Mouse (Mus musculus) lung, embryonic 14.5 days (tissue): ENCODE data around the gene Susd1. TPM values are rescaled to one million over a fixed set of nuclear protein-coding genes. Genes with fewer than 3 reads are reported as not detected.
A peak's percentile ranks its signal among the peaks of the same experiment; 100 is the strongest.

Source experiments
- ATAC-seq: fragments of 200-750 bp; cut with Nextera tagmentation; 2 replicates; pipeline ENCODE4 v1.8.0; 2017; ENCODE audit warnings: mild to moderate bottlenecking, moderate TSS enrichment, moderate library complexity; ENCODE audit not compliant: insufficient read depth
- DNase-seq: peaks from one replicate; pipeline ENCODE4 v3.0.0-alpha.2; 2015
- H3K27ac ChIP-seq: fragments of 300-500 bp; sonication (generic); 2 replicates; pipeline ENCODE4 v1.5.1; 2014; ENCODE audit warnings: low read depth, mild to moderate bottlenecking, moderate library complexity
- H3K27me3 ChIP-seq: fragments of 300-500 bp; sonication (generic); 2 replicates; pipeline ENCODE4 v1.6.1; 2014; ENCODE audit warnings: low read length, control low read depth; ENCODE audit not compliant: insufficient read depth
- H3K36me3 ChIP-seq: fragments of 300-500 bp; sonication (generic); 2 replicates; pipeline ENCODE4 v1.6.1; 2014; ENCODE audit warnings: control low read depth; ENCODE audit not compliant: insufficient read depth
- H3K4me1 ChIP-seq: fragments of 300-500 bp; sonication (generic); 2 replicates; pipeline ENCODE4 v1.6.1; 2014; ENCODE audit warnings: antibody characterized with exemption, control low read depth; ENCODE audit not compliant: insufficient read depth
- H3K4me2 ChIP-seq: fragments of 300-500 bp; sonication (generic); 2 replicates; pipeline ENCODE4 v1.6.1; 2014; ENCODE audit warnings: mild to moderate bottlenecking
- H3K4me3 ChIP-seq: fragments of 300-500 bp; sonication (generic); 2 replicates; pipeline ENCODE4 v1.5.1; 2014; ENCODE audit warnings: low read depth, low read length
- H3K9ac ChIP-seq: fragments of 300-500 bp; sonication (generic); 2 replicates; pipeline ENCODE4 v1.6.1; 2014
- H3K9me3 ChIP-seq: fragments of 300-500 bp; sonication (generic); 2 replicates; pipeline ENCODE4 v1.6.1; 2016; ENCODE audit warnings: low read depth, low read length, control low read depth
- CTCF ChIP-seq: IDR thresholded peaks from 2 replicates; pipeline ENCODE4 v1.5.1; 2016; ENCODE audit warnings: antibody characterized with exemption, low read depth
- WGBS: fragments of 180-500 bp; shearing (Covaris S2); extraction: QIAGEN DNeasy Blood & Tissue Kit; methylation state at CpG from one replicate; pipeline ENCODE4 v1.1.7; 2014; 5-methylcytosine and 5-hydroxymethylcytosine counted together
- polyA plus RNA-seq: library from polyadenylated mRNA; unstranded; fragments of >200 nt; fragmentation: Nextera tagmentation; extraction: Ambion mirVana; gene quantifications from 2 replicates; pipeline ENCODE4 v1.2.1, GENCODE M21; 2014

The Susd1 gene
- polyA plus RNA-seq, 1 experiment from 2014 or later, result 5.1 TPM

DNA sequence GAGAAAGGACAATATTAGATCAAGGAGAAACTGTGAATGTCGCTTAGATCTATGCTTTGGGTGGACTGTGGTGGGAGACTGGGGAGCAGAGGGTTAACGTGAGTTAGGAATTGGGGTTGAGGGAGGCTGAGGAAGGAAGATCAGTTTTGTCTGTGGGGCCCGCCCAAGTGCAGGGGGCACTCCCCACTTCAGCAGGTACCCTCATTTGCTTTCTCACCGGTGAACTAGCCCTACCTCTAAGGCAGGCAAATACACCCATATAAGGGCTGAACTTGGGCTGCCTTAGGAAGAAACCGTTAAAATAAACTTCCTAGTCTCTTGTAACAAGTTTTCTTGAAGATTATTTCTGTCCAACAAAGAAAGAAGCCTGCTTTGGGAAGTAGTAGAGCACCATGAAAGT is 608 bp upstream of the Susd1 start:
- Histone ChIP-seq H3K9me3 (no peaks in the 10 kb centered on the region; the same call in 1 of the 2 replicates), H3K4me1 (no peaks in the 10 kb centered on the region), H3K27me3 (no peaks in the 10 kb centered on the region), H3K36me3 (no peaks in the 10 kb centered on the region), H3K27ac (peak overlapping the region; percentile 87; the same call in 1 of the 2 replicates), H3K4me3 (peak overlapping the region; percentile 66; the same call in 1 of the 2 replicates), H3K4me2 (peak overlapping the region; percentile 99), H3K9ac (no peak overlapping the region)
- DNase-seq (no peak), ATAC-seq (no peak)
- WGBS, result 21% methylated on average over 5 of the region's 5 CpGs
- no peak for TF ChIP-seq CTCF

DNA sequence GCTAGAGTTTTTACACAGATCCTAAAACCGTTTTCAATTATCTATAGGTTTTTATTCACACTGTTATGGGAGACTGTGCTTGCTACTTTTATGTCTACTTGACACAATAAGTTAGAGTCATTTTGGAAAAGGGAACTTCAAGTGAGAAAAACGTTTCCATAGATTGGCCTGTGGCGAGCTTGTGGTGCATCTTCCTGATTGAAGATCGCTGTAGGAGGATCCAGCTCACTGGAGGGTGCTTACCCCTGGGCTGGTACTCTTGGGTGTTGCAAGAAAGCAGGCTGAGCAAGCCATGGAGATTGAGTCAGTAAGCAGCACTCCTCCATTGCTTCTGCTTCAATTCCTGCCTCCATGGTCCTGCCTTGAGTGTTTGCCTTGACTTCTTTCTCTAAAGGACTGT is 2.5 kb downstream of the Susd1 start:
- Histone ChIP-seq H3K4me2 (no peak overlapping the region), H3K36me3 (no peaks in the 10 kb centered on the region), H3K27ac (no peak overlapping the region), H3K4me3 (no peak overlapping the region), H3K9ac (no peak overlapping the region), H3K4me1 (no peaks in the 10 kb centered on the region), H3K9me3 (no peaks in the 10 kb centered on the region; the same call in 1 of the 2 replicates), H3K27me3 (no peaks in the 10 kb centered on the region)
- no peak for TF ChIP-seq CTCF
- DNase-seq, result no peak
- ATAC-seq, result no peak
- WGBS, result 83% methylated on average over 4 of the region's 4 CpGs

DNA sequence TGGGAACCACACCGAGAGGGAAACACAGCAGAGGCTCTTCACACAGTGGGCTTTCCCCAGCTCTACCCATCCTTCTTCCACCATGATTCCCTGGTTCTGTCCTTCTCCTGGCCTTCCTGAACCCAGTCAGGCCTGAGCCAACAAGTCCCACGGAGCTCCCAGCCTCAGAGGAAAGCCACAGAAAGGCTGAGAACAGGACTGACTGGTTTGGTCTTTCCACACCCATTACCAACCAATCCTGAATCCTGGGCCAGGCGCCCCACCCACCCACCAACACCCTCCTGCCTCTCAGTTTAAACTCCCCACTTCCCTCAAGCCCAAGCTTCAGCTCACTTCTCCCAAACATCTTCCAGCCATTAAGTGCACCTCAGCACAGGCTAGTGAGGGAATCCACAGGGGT is 4.4 kb downstream of the Susd1 start:
- no peak for TF ChIP-seq CTCF
- H3K4me1 ChIP-seq, result no peaks in the 10 kb centered on the region
- DNase-seq (peak; percentile 60), ATAC-seq (peak; percentile 46; the same call in 1 of the 2 replicates)
- peak overlapping the region; percentile 63; the same call in 1 of the 2 replicates for H3K27ac ChIP-seq
- no peaks in the 10 kb centered on the region; the same call in 1 of the 2 replicates for H3K9me3 ChIP-seq
- no peak overlapping the region for H3K9ac ChIP-seq
- H3K36me3 ChIP-seq, result no peaks in the 10 kb centered on the region
- H3K4me3 ChIP-seq, result no peak overlapping the region
- H3K27me3 ChIP-seq, result no peaks in the 10 kb centered on the region
- WGBS, result 53% methylated on average over 3 of the region's 3 CpGs
- H3K4me2 ChIP-seq, result no peak overlapping the region

DNA sequence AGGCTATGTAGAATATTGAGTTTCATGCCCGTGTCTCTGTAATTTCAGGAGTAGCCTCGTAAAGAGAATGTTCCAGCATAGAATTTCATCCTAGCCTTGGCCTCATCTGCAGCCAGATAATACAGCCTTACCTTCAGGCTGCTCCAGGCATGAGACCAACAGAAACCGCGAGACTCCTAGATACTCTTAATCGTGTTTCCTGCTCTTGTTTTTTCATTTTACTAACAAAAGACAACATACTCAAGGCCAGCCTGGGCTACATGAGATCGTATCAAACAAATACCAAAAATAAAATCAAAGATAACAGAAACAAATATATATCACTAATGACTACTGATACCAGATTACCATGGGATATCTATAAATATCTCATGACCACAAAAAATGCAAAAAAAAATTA is 9.3 kb downstream of the Susd1 start:
- TF ChIP-seq CTCF, result no peak
- no peak for DNase-seq
- Histone ChIP-seq H3K27ac (no peak overlapping the region), H3K4me3 (no peak overlapping the region), H3K36me3 (no peaks in the 10 kb centered on the region), H3K27me3 (no peaks in the 10 kb centered on the region), H3K4me1 (no peaks in the 10 kb centered on the region), H3K9me3 (no peaks in the 10 kb centered on the region), H3K4me2 (no peak overlapping the region), H3K9ac (no peak overlapping the region)
- 80% methylated on average over 6 of the region's 6 CpGs for WGBS
- no peak for ATAC-seq

DNA sequence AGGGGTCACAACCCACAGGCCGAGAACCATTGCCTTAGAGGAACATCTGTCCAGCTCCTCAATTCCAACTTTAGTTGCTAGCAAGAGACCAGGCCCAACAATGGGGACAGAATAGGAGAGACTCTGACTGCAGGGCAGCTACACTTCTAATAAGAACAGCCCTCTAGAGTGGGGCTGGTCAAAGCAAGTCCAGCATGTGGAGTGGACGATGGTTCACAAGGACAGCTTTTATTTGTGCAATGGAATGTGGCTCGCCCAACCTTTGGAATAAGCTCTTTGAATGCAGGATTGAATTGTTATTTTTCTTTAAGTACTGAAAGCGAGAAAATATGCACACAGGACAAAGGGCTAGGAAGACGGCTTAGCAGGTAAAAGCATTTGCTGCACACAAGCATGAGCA is 12.0 kb downstream of the Susd1 start:
- Histone ChIP-seq H3K9ac (no peak overlapping the region), H3K4me3 (no peak overlapping the region), H3K27me3 (no peaks in the 10 kb centered on the region), H3K4me1 (0 out of 2 replicates have a peak, but pooled peaks cover 5% of the 10 kb centered on the region), H3K4me2 (no peak overlapping the region), H3K27ac (no peak overlapping the region), H3K36me3 (no peaks in the 10 kb centered on the region), H3K9me3 (no peaks in the 10 kb centered on the region)
- TF ChIP-seq CTCF, result no peak
- ATAC-seq (no peak), DNase-seq (no peak)
- WGBS, result 72% methylated on average over 5 of the region's 5 CpGs

DNA sequence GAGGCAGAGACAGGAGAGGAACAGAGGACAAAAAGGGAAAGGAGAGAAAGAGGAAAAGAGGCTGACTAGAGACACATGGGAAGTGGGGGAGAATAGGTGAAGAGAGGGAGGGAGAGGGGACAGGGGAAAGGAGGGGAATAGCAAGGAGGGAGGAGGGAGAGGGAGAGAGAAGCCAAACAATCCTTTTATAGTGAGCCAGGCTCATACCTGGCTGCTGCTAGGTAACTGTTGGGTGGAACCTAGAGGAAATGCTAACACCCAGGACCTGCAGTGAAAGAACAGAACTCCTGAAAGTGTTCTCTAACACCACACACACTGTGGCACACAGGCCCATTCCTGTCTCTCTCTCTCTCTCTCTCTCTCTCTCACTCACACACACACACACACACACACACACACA is 15.6 kb downstream of the Susd1 start:
- H3K36me3 ChIP-seq, result no peaks in the 10 kb centered on the region
- ATAC-seq, result no peak
- H3K27me3 ChIP-seq, result no peaks in the 10 kb centered on the region
- peaks cover 5% of the 10 kb centered on the region; the same call in 1 of the 2 replicates for H3K4me1 ChIP-seq
- no peak overlapping the region for H3K9ac ChIP-seq
- no peak for TF ChIP-seq CTCF
- no peaks in the 10 kb centered on the region for H3K9me3 ChIP-seq
- peak overlapping the region; percentile 84 for H3K27ac ChIP-seq
- H3K4me3 ChIP-seq, result no peak overlapping the region
- DNase-seq, result no peak
- H3K4me2 ChIP-seq, result no peak overlapping the region

DNA sequence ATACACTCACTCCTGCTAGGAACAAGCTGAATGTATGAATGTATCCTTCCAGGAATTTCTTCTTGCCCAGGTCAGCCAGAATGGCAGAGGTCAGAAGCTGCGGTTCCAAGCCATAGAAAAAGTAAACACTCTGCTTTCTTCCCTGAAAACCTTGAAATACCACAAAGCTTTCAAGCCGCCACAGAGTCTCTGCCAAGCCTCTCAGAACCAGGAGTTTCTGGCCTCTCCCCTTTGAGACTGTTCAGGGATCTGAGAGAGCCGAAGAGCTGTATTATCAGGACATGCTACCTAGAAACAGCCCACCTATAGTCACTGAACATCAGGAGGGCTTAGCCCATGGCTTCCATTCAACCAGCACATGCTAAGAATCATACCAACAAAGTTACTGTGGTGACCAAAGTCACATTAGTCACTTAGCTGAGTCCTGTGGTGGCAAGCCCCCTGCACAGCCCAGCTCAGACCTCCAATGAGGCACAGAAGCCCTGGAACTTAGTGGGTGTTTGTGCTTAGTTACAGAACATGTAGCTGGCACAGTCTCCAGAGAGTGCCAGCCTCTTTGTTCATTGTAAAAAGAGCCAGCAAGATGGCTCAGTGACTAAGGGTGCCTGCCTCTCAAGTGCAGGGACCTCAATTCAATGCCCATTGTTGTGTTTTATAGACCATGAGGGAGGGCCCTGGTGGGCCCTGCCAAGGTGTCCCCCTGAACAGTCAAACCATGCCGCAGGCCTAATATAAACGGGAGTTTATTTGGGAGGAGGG is 16.2 kb downstream of the Susd1 start:
- Histone ChIP-seq H3K9me3 (no peaks in the 10 kb centered on the region), H3K4me2 (no peak overlapping the region), H3K4me1 (peaks cover 5% of the 10 kb centered on the region; the same call in 1 of the 2 replicates), H3K27me3 (no peaks in the 10 kb centered on the region), H3K27ac (peak overlapping the region; percentile 84), H3K4me3 (no peak overlapping the region), H3K36me3 (no peaks in the 10 kb centered on the region), H3K9ac (no peak overlapping the region)
- TF ChIP-seq CTCF, result no peak
- ATAC-seq (0 out of 2 replicates have a peak, but pooled peaks have one; percentile 9), DNase-seq (peak; percentile 40)
- WGBS, result 43% methylated on average over 5 of the region's 5 CpGs
